Mouse (Mus musculus) embryonic facial prominence, embryonic 11.5 days (tissue): ENCODE results near the gene Nav3. TPM values are rescaled to one million over a fixed set of nuclear protein-coding genes. Genes with fewer than 3 reads are reported as not detected.
A peak's percentile ranks its signal among the peaks of the same experiment; 100 is the strongest.
"Not testable (repeated sequence)": the region's sequence is repeated elsewhere in the genome, so short reads cannot be mapped to it uniquely, and the experiment has no call there.

Experiments used
- ATAC-seq: fragments of 200-750 bp; cut with Nextera tagmentation; replicated peaks from 2 replicates; pipeline ENCODE4 v1.8.0; 2017; ENCODE audit warnings: low read depth; ENCODE audit not compliant: insufficient number of reproducible peaks, low FRiP score, low TSS enrichment
- DNase-seq: peaks from one replicate; pipeline ENCODE4 v3.0.0-alpha.2; 2015; ENCODE audit warnings: low spot score
- H3K27ac ChIP-seq: fragments of 300-500 bp; sonication (generic); replicated peaks from 2 replicates; pipeline ENCODE4 v1.5.1; 2014; ENCODE audit warnings: mild to moderate bottlenecking, low read depth, low read length, control low read depth
- H3K27me3 ChIP-seq: fragments of 300-500 bp; sonication (generic); 2 replicates; pipeline ENCODE4 v1.6.1; 2014; ENCODE audit warnings: mild to moderate bottlenecking, low read length, moderate library complexity, mixed read lengths; ENCODE audit not compliant: control insufficient read depth, insufficient read depth
- H3K36me3 ChIP-seq: fragments of 300-500 bp; sonication (generic); replicated peaks from 2 replicates; pipeline ENCODE4 v1.6.1; 2014; ENCODE audit warnings: low read depth, mild to moderate bottlenecking, low read length, moderate library complexity, mixed read lengths; ENCODE audit not compliant: control insufficient read depth, insufficient read depth
- H3K4me1 ChIP-seq: fragments of 300-500 bp; sonication (generic); 2 replicates; pipeline ENCODE4 v1.6.1; 2014; ENCODE audit warnings: low read length, mixed read lengths; ENCODE audit not compliant: control insufficient read depth, insufficient read depth
- H3K4me2 ChIP-seq: fragments of 300-500 bp; sonication (generic); 2 replicates; pipeline ENCODE4 v1.6.1; 2014; ENCODE audit warnings: low read depth, mild to moderate bottlenecking, control low read depth, low read length, moderate library complexity
- H3K4me3 ChIP-seq: fragments of 300-500 bp; sonication (generic); 2 replicates; pipeline ENCODE4 v1.5.1; 2014; ENCODE audit warnings: low read depth, low read length, control low read depth
- H3K9ac ChIP-seq: fragments of 300-500 bp; sonication (generic); replicated peaks from 2 replicates; pipeline ENCODE4 v1.6.1; 2014; ENCODE audit warnings: mild to moderate bottlenecking, control low read depth, low read length
- H3K9me3 ChIP-seq: fragments of 300-500 bp; sonication (generic); replicated peaks from 2 replicates; pipeline ENCODE4 v1.6.1; 2016; ENCODE audit warnings: mild to moderate bottlenecking, low read length, inconsistent platforms, mixed read lengths; ENCODE audit not compliant: control insufficient read depth
- WGBS: fragments of 180-500 bp; shearing (Covaris S2); extraction: QIAGEN DNeasy Blood & Tissue Kit; methylation state at CpG from one replicate; pipeline ENCODE4 v1.1.7; 2014; 5-methylcytosine and 5-hydroxymethylcytosine counted together
- polyA plus RNA-seq: library from polyadenylated mRNA; unstranded; fragments of >200 nt; fragmentation: Nextera tagmentation; extraction: Ambion mirVana; gene quantifications from 2 replicates; pipeline ENCODE4 v1.2.1, GENCODE M21; 2014

Gene Nav3
- polyA plus RNA-seq, 1 experiment from 2014 or later = 3.2 TPM

- ATAC-seq = no peak
Observed at GRCm38 (mm10) chr10:110085903-110086302, 370.1 kb downstream of the Nav3 start.

GRCm38 (mm10) chr10:110085156-110085555 lies 370.8 kb downstream of the Nav3 start:
- H3K4me3 ChIP-seq = no peak overlapping the region
- H3K9ac ChIP-seq = no peak overlapping the region
- H3K27ac ChIP-seq = no peak overlapping the region
- no peaks in the 10 kb centered on the region for H3K9me3 ChIP-seq
- no peaks in the 10 kb centered on the region for H3K27me3 ChIP-seq
- no peak for ATAC-seq
- no peak overlapping the region for H3K4me2 ChIP-seq
- WGBS = 8% methylated on average over 5 of the region's 5 CpGs
- peak; percentile 77 for DNase-seq
- no peaks in the 10 kb centered on the region for H3K36me3 ChIP-seq
- H3K4me1 ChIP-seq = no peaks in the 10 kb centered on the region

More at GRCm38 (mm10) chr10:110085903-110086302, 370.1 kb downstream of the Nav3 start:
- no peaks in the 10 kb centered on the region for H3K4me1 ChIP-seq
- H3K4me3 ChIP-seq = no peak overlapping the region
- H3K9ac ChIP-seq = no peak overlapping the region
- H3K27ac ChIP-seq = no peak overlapping the region
- H3K9me3 ChIP-seq = no peaks in the 10 kb centered on the region
- H3K36me3 ChIP-seq = no peaks in the 10 kb centered on the region
- no peaks in the 10 kb centered on the region for H3K27me3 ChIP-seq
- H3K4me2 ChIP-seq = no peak overlapping the region
- DNase-seq = no peak
- 94% methylated on average over 1 of the region's 1 CpGs for WGBS

DNA sequence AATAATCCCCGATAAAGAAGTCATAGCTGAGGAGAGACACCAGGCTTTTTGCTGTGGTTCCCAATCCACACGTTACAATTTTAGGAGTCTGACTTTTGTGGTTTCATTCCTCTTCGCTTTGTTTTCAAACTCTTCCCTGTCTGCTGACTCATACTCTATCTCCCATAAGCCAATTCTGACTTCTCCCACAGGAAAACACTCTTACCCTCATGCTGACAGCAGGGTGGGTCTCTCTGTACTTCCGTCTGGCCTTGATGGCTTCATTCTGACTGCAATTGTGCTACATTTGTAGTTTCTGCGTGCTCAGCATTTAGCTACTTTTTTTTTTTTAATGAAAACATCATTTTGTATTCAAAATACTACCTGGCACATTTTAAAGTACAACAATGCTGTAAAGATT lies 379.4 kb downstream of the Nav3 start:
- ATAC-seq (no peak), DNase-seq (no peak)
- Histone ChIP-seq H3K4me3 (no peak overlapping the region), H3K36me3 (no peaks in the 10 kb centered on the region), H3K9ac (no peak overlapping the region), H3K4me2 (no peak overlapping the region), H3K27me3 (no peaks in the 10 kb centered on the region), H3K27ac (no peak overlapping the region), H3K9me3 (no peaks in the 10 kb centered on the region), H3K4me1 (no peaks in the 10 kb centered on the region)
- WGBS = 83% methylated on average over 5 of the region's 5 CpGs

GRCm38 (mm10) chr10:110072355-110072754 lies 383.6 kb downstream of the Nav3 start:
- H3K4me1 ChIP-seq = no peaks in the 10 kb centered on the region
- no peaks in the 10 kb centered on the region for H3K27me3 ChIP-seq
- no peaks in the 10 kb centered on the region for H3K36me3 ChIP-seq
- no peak overlapping the region for H3K4me2 ChIP-seq
- ATAC-seq = no peak
- 81% methylated on average over 8 of the region's 8 CpGs for WGBS
- H3K4me3 ChIP-seq = no peak overlapping the region
- H3K9ac ChIP-seq = no peak overlapping the region
- H3K27ac ChIP-seq = no peak overlapping the region
- no peak for DNase-seq
- H3K9me3 ChIP-seq = no peaks in the 10 kb centered on the region

GRCm38 (mm10) chr10:110061166-110061565 lies 394.8 kb downstream of the Nav3 start:
- H3K4me3 ChIP-seq = no peak overlapping the region
- no peak overlapping the region for H3K9ac ChIP-seq
- H3K27ac ChIP-seq = no peak overlapping the region
- no peak for DNase-seq
- ATAC-seq = no peak
- no peaks in the 10 kb centered on the region for H3K27me3 ChIP-seq
- no peaks in the 10 kb centered on the region for H3K9me3 ChIP-seq
- no peaks in the 10 kb centered on the region for H3K36me3 ChIP-seq
- 81% methylated on average over 5 of the region's 5 CpGs for WGBS
- H3K4me2 ChIP-seq = no peak overlapping the region
- H3K4me1 ChIP-seq = no peaks in the 10 kb centered on the region

GRCm38 (mm10) chr10:110037547-110037946 lies 418.5 kb downstream of the Nav3 start:
- no peak overlapping the region for H3K9ac ChIP-seq
- no peak overlapping the region for H3K4me2 ChIP-seq
- no peaks in the 10 kb centered on the region for H3K36me3 ChIP-seq
- no peak overlapping the region for H3K4me3 ChIP-seq
- no peak for DNase-seq
- no peaks in the 10 kb centered on the region for H3K27me3 ChIP-seq
- H3K4me1 ChIP-seq = no peaks in the 10 kb centered on the region
- no peaks in the 10 kb centered on the region for H3K9me3 ChIP-seq
- H3K27ac ChIP-seq = no peak overlapping the region
- 85% methylated on average over 4 of the region's 4 CpGs for WGBS
- no peak for ATAC-seq

DNA sequence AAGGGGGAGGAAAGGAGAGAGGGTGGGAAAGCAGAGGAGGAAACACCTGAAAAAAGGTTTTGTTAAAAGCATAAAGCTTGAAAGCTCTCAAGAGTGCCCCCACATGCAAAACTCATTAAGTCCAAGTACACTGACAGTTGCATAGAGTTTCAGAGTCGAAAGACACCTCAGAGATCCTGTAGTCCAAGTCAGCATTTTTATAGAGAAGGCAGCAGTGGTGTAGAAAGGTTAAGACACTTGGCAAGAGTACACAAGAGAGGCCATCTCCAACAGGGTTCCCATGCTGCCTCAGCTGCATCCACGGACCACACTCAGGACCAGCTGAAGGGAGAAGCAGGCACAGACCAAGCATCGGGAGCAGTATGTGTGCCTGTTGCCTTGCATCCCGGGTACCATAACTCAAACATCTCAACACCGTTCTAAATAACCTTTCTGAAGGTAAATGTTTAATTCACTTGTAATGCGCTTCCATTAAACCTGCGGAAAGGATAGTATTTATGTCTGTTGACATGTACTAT lies 421.4 kb downstream of the Nav3 start:
- Histone ChIP-seq H3K4me1 (no peaks in the 10 kb centered on the region), H3K36me3 (no peaks in the 10 kb centered on the region), H3K4me2 (no peak overlapping the region), H3K27me3 (no peaks in the 10 kb centered on the region), H3K9me3 (no peaks in the 10 kb centered on the region), H3K9ac (no peak overlapping the region), H3K27ac (no peak overlapping the region), H3K4me3 (no peak overlapping the region)
- 84% methylated on average over 7 of the region's 7 CpGs for WGBS
- no peak for ATAC-seq
- no peak for DNase-seq

DNA sequence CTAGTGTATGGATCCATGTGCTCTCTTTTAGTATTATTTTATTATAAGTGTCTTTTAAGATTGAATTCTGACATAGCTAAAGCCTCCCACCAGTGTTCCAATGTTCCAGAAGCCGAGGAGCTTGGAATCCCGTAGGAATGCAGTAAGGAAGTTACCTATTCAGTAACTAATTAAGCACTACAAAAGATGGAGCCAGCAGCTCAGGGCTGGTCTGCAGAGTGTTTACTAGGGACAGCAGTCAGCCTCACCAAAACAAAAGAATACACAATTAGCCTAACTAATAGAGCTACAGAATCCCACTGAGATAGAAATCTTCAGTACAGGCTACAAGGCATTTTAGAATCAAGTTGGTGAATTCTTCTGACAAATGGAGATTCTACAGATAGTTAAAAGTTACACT lies 431.1 kb downstream of the Nav3 start:
- not testable (repeated sequence) for H3K36me3 ChIP-seq, H3K27me3 ChIP-seq, DNase-seq, H3K4me1 ChIP-seq, H3K9ac ChIP-seq, H3K9me3 ChIP-seq, H3K4me2 ChIP-seq, ATAC-seq, H3K4me3 ChIP-seq, H3K27ac ChIP-seq
- WGBS = 80% methylated on average over 2 of the region's 2 CpGs
